Mouse (Mus musculus): Measurements from ENCODE around the gene Thsd4.

DNA sequence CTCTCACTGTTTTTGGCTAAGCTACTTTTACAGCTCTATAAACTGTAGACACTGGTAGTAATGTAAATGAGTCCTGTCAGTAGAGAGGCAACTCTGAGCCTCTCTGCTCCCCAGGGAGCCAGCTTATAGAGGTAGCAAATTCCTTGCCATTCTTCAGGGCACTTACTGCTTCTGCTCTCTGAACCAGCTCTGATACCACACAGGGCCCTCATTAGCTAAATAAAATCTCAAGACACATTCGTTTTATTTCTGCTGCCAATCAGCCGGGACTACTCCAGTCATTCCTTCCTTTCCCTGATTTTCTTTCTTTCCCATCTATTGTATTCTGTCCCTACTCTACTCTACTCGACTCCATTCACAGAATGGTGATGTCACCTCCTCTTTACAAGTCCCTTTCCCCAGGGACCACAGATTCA is 236.8 kb downstream of the Thsd4 start:
- TF ChIP-seq CTCF (IDR thresholded peaks at IDR 0.05; ENCODE audit: extremely low read depth, insufficient read depth, low read length) (no peak), POLR2A (IDR thresholded peaks at IDR 0.05; ENCODE audit: extremely low read depth, insufficient read depth, low read length) (no peak)

All from cortical plate, adult 2 months (tissue).